Mouse (Mus musculus): Measurements from ENCODE around the gene Rab44. TPM values are rescaled to one million over a fixed set of nuclear protein-coding genes. Genes with fewer than 3 reads are reported as not detected.

The Rab44 gene
- total RNA-seq, 4 experiments from 2014 or later: 0.24 to 0.61 (median 0.56) TPM; not detected in 1

Other genes with a start within 250 kb of the Rab44 start
- not detected for gene 4930539E08Rik, start 198.8 kb upstream of the Rab44 start, total RNA-seq (2022)
- gene Pxt1, start 170.3 kb upstream of the Rab44 start, total RNA-seq (2022): not detected
- gene Kctd20, start 162.2 kb upstream of the Rab44 start, total RNA-seq (2022): 10 to 100 TPM; 27.0 to 38.6 (median 28.7) TPM
- gene Stk38, start 106.2 kb upstream of the Rab44 start, total RNA-seq (2022): 10 to 100 TPM; 19.5 to 22.5 (median 19.8) TPM
- 10 to 100 TPM; 29.4 to 43.1 (median 37.1) TPM for gene Srsf3, start 81.5 kb upstream of the Rab44 start, total RNA-seq (2022)
- gene Cdkn1a, start 23.2 kb upstream of the Rab44 start, total RNA-seq (2022): 10 to 100 TPM in 3 of 4 experiments, 1 to 10 TPM in 1; 9.8 to 33.8 (median 12.1) TPM
- gene Cpne5, start 124.0 kb downstream of the Rab44 start, total RNA-seq (2022): not detected
- 1 to 10 TPM; 4.8 to 8.3 (median 6.7) TPM for gene Ppil1, start 150.0 kb downstream of the Rab44 start, total RNA-seq (2022)
- gene BC004004, start 154.6 kb downstream of the Rab44 start, total RNA-seq (2022): 100 to 1,000 TPM; 107 to 140 (median 126) TPM
- 10 to 100 TPM; 12.3 to 27.4 (median 16.7) TPM for gene Pi16, start 203.5 kb downstream of the Rab44 start, total RNA-seq (2022)
- gene Mtch1, start 233.8 kb downstream of the Rab44 start, total RNA-seq (2022): 10 to 100 TPM; 74.1 to 82.3 (median 80.3) TPM
- gene Fgd2, start 246.8 kb downstream of the Rab44 start, total RNA-seq (2022): 1 to 10 TPM in 1 of 4 experiments, under 1 TPM in 3; 0.38 to 1.0 (median 0.67) TPM